Mouse (Mus musculus) lung, embryonic 15.5 days (tissue): ENCODE measurements around the gene Crabp2. TPM values are rescaled to one million over a fixed set of nuclear protein-coding genes. Genes with fewer than 3 reads are reported as not detected.
"Not testable (repeated sequence)": the region's sequence is repeated elsewhere in the genome, so short reads cannot be mapped to it uniquely, and the experiment has no call there.

Source experiments
- ATAC-seq: fragments of 200-750 bp; cut with Nextera tagmentation; 2 replicates; pipeline ENCODE4 v1.8.0; 2017; ENCODE audit warnings: moderate number of reproducible peaks, borderline replicate concordance; ENCODE audit not compliant: low FRiP score, low TSS enrichment; ENCODE audit errors: extremely low read depth
- H3K27ac ChIP-seq: fragments of 300-500 bp; sonication (generic); 2 replicates; pipeline ENCODE4 v1.5.1; 2015; ENCODE audit warnings: moderate library complexity, mild to moderate bottlenecking, inconsistent platforms
- H3K27me3 ChIP-seq: fragments of 300-500 bp; sonication (generic); 2 replicates; pipeline ENCODE4 v1.6.1; 2015; ENCODE audit warnings: inconsistent platforms
- H3K36me3 ChIP-seq: fragments of 300-500 bp; sonication (generic); 2 replicates; pipeline ENCODE4 v1.6.1; 2015; ENCODE audit warnings: inconsistent platforms
- H3K4me1 ChIP-seq: fragments of 300-500 bp; sonication (generic); 2 replicates; pipeline ENCODE4 v1.6.1; 2015; ENCODE audit warnings: inconsistent platforms
- H3K4me2 ChIP-seq: fragments of 300-500 bp; sonication (generic); 2 replicates; pipeline ENCODE4 v1.6.1; 2015; ENCODE audit warnings: inconsistent platforms, mild to moderate bottlenecking, moderate library complexity
- H3K4me3 ChIP-seq: fragments of 300-500 bp; sonication (generic); 2 replicates; pipeline ENCODE4 v1.5.1; 2015; ENCODE audit warnings: mild to moderate bottlenecking, inconsistent platforms
- H3K9ac ChIP-seq: fragments of 300-500 bp; sonication (generic); 2 replicates; pipeline ENCODE4 v1.6.1; 2015; ENCODE audit warnings: inconsistent platforms
- H3K9me3 ChIP-seq: fragments of 300-500 bp; sonication (generic); 2 replicates; pipeline ENCODE4 v1.6.1; 2016; ENCODE audit warnings: inconsistent platforms
- WGBS: fragments of 180-500 bp; shearing (Covaris S2); methylation state at CpG from one replicate; pipeline ENCODE4 v1.1.7; 2015; 5-methylcytosine and 5-hydroxymethylcytosine counted together
- polyA plus RNA-seq: library from polyadenylated mRNA; unstranded; fragments of >200 nt; fragmentation: Nextera tagmentation; extraction: Ambion mirVana; gene quantifications from 2 replicates; pipeline ENCODE4 v1.2.1, GENCODE M21; 2015

Crabp2 gene
- polyA plus RNA-seq: 8.1 and 10.4 TPM in 2 replicates

DNA sequence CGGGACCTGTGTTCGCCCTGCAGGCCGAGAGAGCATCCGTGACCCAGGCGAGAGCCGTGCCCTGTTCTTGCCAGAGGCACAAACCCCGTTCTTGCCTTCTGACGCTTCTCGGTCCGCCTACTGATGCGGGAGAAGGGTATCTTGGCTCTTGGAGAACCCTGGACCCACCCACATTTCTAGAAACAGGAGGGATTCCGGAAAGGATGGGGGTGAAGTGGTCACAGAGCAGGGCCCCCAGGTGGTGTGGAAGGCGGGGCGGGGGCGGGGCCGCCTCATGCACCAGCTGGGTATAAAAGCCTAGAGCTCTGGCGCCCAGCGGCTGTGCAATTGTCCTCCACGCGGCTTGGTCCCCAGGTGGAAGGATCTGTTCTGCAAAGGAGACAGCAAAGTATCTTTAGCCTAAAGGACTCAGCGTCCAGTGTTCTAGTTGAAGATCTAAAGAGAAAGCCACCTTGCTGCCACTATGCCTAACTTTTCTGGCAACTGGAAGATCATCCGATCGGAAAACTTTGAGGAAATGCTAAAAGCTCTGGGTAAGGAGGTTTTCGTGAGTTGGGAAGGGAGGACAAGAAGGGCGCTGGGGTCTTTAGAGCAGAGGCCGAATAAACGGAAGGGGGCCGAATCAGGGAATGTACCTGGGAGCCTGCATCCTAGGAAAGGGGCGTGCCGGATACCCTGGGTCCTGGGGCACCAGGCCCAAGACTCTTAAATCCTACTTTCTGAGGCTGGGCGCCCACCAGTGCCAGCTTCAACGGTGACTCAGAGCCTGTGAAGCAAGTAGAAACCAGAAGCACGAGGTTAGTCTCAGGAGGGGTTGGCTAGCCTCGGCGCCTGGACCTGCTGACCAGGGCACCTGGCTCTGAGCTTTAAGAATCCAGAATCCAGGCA, at the start of gene Crabp2:
Gene Crabp2 (plus strand): TSS at position 289 of the 888 bp plus-strand sequence.
- no peak for ATAC-seq
- Histone ChIP-seq H3K4me1 (peaks cover 72% of the 10 kb centered on the region), H3K27me3 (peaks cover 31% of the 10 kb centered on the region; the same call in 1 of the 2 replicates), H3K36me3 (no peaks in the 10 kb centered on the region), H3K9ac (peak within 1 kb of the TSS; percentile 31), H3K4me2 (peak within 1 kb of the TSS; percentile 70), H3K4me3 (peak within 1 kb of the TSS; percentile 29), H3K27ac (no peak within 1 kb of the TSS), H3K9me3 (no peaks in the 10 kb centered on the region)
- 5% methylated on average over 35 of the region's 35 CpGs for WGBS

DNA sequence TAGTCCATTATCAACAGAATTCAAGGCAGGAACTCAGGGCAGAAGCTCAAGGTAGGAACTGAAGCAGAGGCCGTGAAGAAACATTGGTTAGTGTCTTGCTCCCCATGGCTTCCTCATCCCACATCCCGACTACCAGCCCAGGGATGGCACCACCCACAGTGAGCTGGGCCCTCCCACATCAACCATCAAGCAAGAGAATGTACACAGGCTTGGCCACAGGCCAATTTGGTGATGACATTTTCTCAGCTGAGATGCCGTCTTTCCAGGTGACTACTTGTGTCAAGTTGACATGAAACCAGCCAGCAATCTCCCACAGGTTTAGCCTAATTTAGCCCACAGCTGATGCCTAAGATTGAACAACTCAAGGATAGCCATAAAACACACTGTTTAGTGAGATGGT, 49.2 kb upstream of the Crabp2 start:
- Histone ChIP-seq H3K27ac (no peak overlapping the region), H3K4me2 (no peak overlapping the region), H3K36me3 (no peaks in the 10 kb centered on the region), H3K4me3 (no peak overlapping the region), H3K27me3 (no peaks in the 10 kb centered on the region), H3K9me3 (no peaks in the 10 kb centered on the region), H3K9ac (no peak overlapping the region), H3K4me1 (no peaks in the 10 kb centered on the region)
- WGBS: 47% methylated on average over 3 of the region's 3 CpGs
- no peak for ATAC-seq

DNA sequence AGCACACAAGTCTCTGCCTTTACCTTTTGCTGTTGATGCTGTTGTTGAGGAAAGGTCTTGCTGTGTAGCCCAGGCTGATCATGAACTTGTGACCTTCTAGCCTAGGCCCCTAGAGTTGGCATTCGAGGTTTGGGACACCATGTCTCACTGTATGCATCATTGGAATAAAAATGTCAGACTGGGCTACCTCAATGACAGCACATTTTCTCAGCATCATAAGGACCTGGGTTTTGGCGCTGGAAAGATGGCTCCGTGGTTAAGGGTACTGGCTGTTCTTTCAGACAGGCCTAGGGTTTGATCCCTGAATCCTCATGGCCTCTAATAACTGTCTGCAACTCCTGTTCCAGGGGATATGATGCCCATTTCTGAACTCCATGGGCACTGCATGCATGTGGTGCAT, 48.7 kb upstream of the Crabp2 start:
- no peak overlapping the region for H3K9ac ChIP-seq
- no peaks in the 10 kb centered on the region for H3K27me3 ChIP-seq
- H3K36me3 ChIP-seq: no peaks in the 10 kb centered on the region
- no peaks in the 10 kb centered on the region for H3K9me3 ChIP-seq
- no peak overlapping the region for H3K4me2 ChIP-seq
- ATAC-seq: no peak
- H3K27ac ChIP-seq: no peak overlapping the region
- no peak overlapping the region for H3K4me3 ChIP-seq
- H3K4me1 ChIP-seq: no peaks in the 10 kb centered on the region
- 63% methylated on average over 3 of the region's 3 CpGs for WGBS

GRCm38 (mm10) chr3:87901036-87901624, 47.3 kb upstream of the Crabp2 start:
- Histone ChIP-seq H3K27me3 (no peaks in the 10 kb centered on the region), H3K27ac (no peak overlapping the region), H3K9ac (no peak overlapping the region), H3K36me3 (no peaks in the 10 kb centered on the region), H3K9me3 (no peaks in the 10 kb centered on the region), H3K4me2 (no peak overlapping the region), H3K4me1 (no peaks in the 10 kb centered on the region), H3K4me3 (no peak overlapping the region)
- 24% methylated on average over 1 of the region's 1 CpGs for WGBS
- ATAC-seq: no peak

GRCm38 (mm10) chr3:87901959-87902358, 46.5 kb upstream of the Crabp2 start:
- ATAC-seq, H3K36me3 ChIP-seq, H3K9me3 ChIP-seq, H3K4me3 ChIP-seq, H3K27me3 ChIP-seq, H3K4me1 ChIP-seq, H3K4me2 ChIP-seq, H3K9ac ChIP-seq, H3K27ac ChIP-seq: not testable (repeated sequence)
- WGBS: 71% methylated on average over 6 of the region's 6 CpGs

DNA sequence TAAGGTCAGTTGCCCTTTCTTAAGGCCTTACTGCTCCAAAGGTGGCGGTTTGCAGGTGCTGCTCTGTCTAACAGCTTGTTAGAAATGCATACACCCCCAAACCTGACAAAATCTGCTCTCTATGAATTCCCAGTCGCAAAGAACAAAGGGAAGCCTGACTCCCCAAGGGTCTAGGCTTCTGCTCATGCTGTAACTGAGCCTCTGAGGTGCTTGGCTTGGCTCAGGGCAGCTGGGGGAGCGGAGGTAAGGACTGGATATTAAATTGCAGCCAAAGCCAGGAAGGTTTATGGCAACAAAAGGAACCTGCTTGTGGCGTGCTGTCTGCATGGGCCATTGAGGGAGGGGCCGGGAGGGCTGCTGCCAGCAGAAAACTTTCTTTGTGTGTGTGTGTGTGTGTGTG, 44.6 kb upstream of the Crabp2 start:
- H3K4me1 ChIP-seq: peaks cover 12% of the 10 kb centered on the region
- H3K27me3 ChIP-seq: no peaks in the 10 kb centered on the region
- no peak overlapping the region for H3K9ac ChIP-seq
- no peaks in the 10 kb centered on the region for H3K36me3 ChIP-seq
- no peak overlapping the region for H3K4me3 ChIP-seq
- WGBS: 55% methylated on average over 5 of the region's 5 CpGs
- ATAC-seq: no peak
- no peak overlapping the region for H3K27ac ChIP-seq
- H3K9me3 ChIP-seq: no peaks in the 10 kb centered on the region
- no peak overlapping the region for H3K4me2 ChIP-seq

DNA sequence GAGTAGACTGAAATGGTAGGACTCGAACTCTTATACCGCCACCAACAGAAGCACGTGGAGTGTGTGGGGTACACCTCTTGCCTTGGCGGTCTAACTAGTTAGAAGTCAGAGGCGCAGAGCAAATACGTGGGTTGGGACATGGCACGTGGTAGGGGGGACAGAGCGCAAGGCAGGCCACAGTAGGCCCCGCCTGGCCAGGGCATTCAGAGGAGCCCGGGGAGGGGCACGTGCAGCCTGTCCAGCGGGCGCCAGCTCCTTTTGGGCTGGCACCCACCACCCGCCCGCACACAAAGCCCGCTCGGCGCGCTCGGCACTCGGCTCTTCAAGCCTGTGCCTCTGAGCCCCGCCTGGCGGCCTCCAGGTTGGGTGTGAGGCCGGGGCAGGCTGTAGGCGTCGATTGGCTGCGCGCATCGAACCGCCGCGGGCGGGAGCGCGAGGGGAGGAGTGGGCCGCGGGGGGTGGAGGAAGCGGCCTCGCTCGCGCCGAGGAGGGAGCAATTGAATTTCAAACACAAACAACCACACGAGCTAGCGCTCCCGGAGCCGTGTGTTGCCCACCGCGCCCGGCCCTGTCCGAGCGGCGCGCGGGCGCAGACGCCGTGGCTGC, 42.5 kb upstream of the Crabp2 start, which contains the start of gene Hdgf:
Gene Hdgf (plus strand): TSS at position 442 of the 606 bp plus-strand sequence.
- WGBS: under 1% methylated on average over 55 of the region's 57 CpGs
- Histone ChIP-seq H3K36me3 (no peaks in the 10 kb centered on the region), H3K4me2 (peak within 1 kb of the TSS; percentile 74), H3K4me1 (peaks cover 33% of the 10 kb centered on the region), H3K9me3 (no peaks in the 10 kb centered on the region), H3K9ac (peak within 1 kb of the TSS; percentile 97), H3K4me3 (peak within 1 kb of the TSS; percentile 91), H3K27me3 (no peaks in the 10 kb centered on the region), H3K27ac (peak within 1 kb of the TSS; percentile 96)
- ATAC-seq: peak; percentile 94

GRCm38 (mm10) chr3:87906601-87906980, 41.9 kb upstream of the Crabp2 start:
- Histone ChIP-seq H3K27ac (peak overlapping the region; percentile 96), H3K4me2 (peak overlapping the region; percentile 74), H3K9me3 (no peaks in the 10 kb centered on the region), H3K4me3 (peak overlapping the region; percentile 91), H3K4me1 (peaks cover 37% of the 10 kb centered on the region), H3K36me3 (no peaks in the 10 kb centered on the region), H3K9ac (peak overlapping the region; percentile 97), H3K27me3 (no peaks in the 10 kb centered on the region)
- under 1% methylated on average over 40 of the region's 47 CpGs for WGBS
- peak; percentile 5; the same call in 1 of the 2 replicates for ATAC-seq

DNA sequence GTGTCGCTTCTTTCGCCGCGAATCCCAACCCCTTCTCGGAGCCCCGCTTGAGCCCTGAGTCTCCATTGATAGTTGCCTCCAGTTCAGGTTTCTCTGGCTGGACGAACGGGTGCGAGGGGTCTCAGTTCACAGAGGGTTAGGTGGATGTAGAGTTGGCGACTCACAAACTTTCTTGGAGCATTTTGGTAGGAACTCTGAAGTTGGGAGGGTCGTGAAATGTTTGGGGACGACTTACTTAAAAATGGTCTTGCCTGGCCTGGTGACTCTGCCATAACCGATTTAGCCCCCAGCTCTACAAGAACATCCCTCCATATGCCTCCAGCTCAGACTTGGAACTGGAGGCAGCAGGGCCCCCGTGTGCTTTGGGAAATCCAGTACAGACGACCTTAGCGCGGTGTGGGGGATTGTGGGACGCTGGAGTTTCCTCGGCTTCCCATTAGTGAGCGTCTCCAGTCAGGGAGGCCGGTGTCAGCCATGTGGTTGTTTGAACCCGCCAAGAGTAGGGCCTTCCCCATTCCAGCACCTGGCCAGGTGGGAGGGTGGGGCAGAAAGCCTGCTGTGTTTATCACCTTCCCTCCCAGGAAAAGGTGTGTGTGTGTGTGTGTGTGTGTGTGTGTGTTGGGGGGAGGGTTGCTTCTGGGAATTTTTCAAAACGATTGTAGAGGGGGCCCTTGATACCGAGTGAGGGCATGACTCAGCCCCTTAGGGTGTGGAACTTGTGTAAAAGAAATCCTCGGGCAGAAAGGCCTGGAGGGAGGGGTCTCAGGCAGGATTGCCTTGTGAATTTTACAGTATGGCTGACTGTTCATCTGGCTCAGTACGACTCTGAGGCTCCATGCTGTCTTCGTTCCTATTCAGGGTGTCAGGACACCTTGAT, 41.2 kb upstream of the Crabp2 start:
- peaks cover 41% of the 10 kb centered on the region for H3K4me1 ChIP-seq
- no peak; the same call in 1 of the 2 replicates for ATAC-seq
- H3K36me3 ChIP-seq: no peaks in the 10 kb centered on the region
- H3K27me3 ChIP-seq: no peaks in the 10 kb centered on the region
- peak overlapping the region; percentile 97 for H3K9ac ChIP-seq
- WGBS: under 1% methylated on average over 27 of the region's 27 CpGs
- no peaks in the 10 kb centered on the region for H3K9me3 ChIP-seq
- peak overlapping the region; percentile 91 for H3K4me3 ChIP-seq
- peak overlapping the region; percentile 96 for H3K27ac ChIP-seq
- peak overlapping the region; percentile 74 for H3K4me2 ChIP-seq

DNA sequence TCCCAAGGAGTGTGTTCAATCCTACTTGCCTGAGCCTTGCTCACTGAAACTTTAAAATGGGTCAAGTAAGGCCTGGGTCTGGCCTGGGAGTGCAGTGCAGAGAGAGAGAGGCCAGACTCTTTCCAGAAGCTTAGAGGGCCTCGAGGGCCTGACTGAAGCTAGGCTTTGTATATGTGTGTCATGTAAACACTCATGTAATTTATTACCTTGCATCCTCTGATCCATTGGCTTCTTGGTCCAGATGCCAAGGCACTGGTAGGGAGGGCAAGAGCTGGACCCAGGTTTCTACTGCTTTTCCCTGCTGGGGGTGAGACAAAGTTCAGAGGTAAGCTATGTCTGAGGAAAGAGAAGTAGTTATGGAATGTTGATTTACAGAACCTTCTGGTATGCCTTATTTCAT, 40.6 kb upstream of the Crabp2 start:
- 0% methylated on average over 1 of the region's 1 CpGs for WGBS

DNA sequence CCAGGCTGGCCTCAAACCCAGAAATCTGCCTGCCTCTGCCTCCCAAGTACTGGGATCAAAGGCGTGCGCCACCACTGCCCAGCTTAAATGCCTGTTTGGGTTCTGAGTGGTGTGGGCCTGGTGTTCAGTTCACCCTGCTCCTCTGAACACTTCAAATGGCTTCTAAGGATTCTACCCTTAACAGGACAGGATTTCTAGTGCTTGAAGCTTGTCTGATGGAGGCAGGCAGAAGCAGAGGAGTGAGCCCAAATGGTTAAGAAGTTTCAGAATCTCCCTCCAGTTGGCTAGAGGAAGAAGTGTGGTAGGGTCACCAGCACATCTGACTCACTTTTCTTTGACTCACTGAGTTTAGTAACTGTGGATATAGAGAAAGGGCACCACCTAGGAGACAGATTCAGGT, 39.1 kb upstream of the Crabp2 start:
- Histone ChIP-seq H3K27ac (peak overlapping the region; percentile 96), H3K36me3 (peaks cover 17% of the 10 kb centered on the region), H3K4me1 (peaks cover 41% of the 10 kb centered on the region), H3K9ac (no peak overlapping the region; the same call in 1 of the 2 replicates), H3K9me3 (no peaks in the 10 kb centered on the region), H3K27me3 (no peaks in the 10 kb centered on the region), H3K4me2 (peak overlapping the region; percentile 74), H3K4me3 (peak overlapping the region; percentile 40; the same call in 1 of the 2 replicates)
- ATAC-seq: no peak
- 85% methylated on average over 2 of the region's 2 CpGs for WGBS

More for the DNA sequence above, 40.6 kb upstream of the Crabp2 start:
- Histone ChIP-seq H3K4me2 (peak overlapping the region; percentile 74), H3K27ac (peak overlapping the region; percentile 96), H3K9ac (peak overlapping the region; percentile 97), H3K27me3 (no peaks in the 10 kb centered on the region), H3K4me3 (peak overlapping the region; percentile 91), H3K4me1 (peaks cover 41% of the 10 kb centered on the region), H3K36me3 (peaks cover 2% of the 10 kb centered on the region), H3K9me3 (no peaks in the 10 kb centered on the region)
- no peak for ATAC-seq
